Mouse (Mus musculus): ENCODE measurements around the gene Hcfc2. TPM values are rescaled to one million over a fixed set of nuclear protein-coding genes. Genes with fewer than 3 reads are reported as not detected.

Hcfc2 gene
- polyA plus RNA-seq, 1 experiment, result 17.1 TPM

DNA sequence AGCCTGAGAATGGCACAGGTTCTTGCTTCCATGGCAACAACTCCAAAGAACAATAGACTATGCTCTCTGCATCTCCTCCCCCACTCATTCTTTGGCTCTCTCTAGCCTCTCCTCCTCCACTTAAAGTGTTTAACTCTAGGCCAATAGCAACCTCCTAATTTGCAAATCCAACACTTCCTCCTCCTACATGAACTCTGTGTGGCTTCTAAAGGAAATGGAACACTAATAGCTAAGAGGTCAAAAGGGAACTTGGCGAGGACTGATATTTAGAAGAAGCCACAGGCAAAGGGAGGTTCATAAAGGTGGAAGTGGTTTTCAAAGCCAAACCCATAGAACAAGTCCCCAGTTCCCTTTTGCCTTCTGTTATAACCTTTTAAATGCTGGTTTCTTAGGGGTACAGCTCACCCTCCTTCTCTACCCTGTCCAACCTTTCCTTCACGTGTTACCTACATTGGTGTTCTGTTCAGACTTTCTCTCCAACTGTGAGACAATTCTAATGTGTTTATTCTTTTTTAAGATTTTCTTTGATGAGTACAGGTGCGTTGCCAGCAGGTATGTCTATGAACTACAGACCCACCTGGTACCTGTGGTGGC, 1.4 kb downstream of the Hcfc2 start:
- Histone ChIP-seq H3K36me3 (ENCODE audit: control insufficient read depth, insufficient read depth, low read length) (peaks cover 4% of the 10 kb centered on the region; the same call in 1 of the 2 replicates), H3K27me3 (ENCODE audit: control insufficient read depth, insufficient read depth, low read length) (no peaks in the 10 kb centered on the region), H3K4me1 (replicated peaks; ENCODE audit: control insufficient read depth, insufficient read depth, low read length) (peaks cover 15% of the 10 kb centered on the region), H3K4me3 (ENCODE audit: control insufficient read depth, insufficient read depth, low read length) (no peak overlapping the region), H3K27ac (ENCODE audit: control insufficient read depth, insufficient read depth, low read length) (no peak overlapping the region)
- no peak for DNase-seq
- 23% methylated on average over 3 of the region's 3 CpGs for WGBS
- TF ChIP-seq POLR2A (IDR thresholded peaks at IDR 0.05; ENCODE audit: control insufficient read depth, extremely low read depth, insufficient read depth, low read length, poor library complexity) (no peak), CTCF (IDR thresholded peaks at IDR 0.05; ENCODE audit: borderline replicate concordance, control insufficient read depth, extremely low read depth, insufficient read depth, low read length, poor library complexity) (no peak)

DNA sequence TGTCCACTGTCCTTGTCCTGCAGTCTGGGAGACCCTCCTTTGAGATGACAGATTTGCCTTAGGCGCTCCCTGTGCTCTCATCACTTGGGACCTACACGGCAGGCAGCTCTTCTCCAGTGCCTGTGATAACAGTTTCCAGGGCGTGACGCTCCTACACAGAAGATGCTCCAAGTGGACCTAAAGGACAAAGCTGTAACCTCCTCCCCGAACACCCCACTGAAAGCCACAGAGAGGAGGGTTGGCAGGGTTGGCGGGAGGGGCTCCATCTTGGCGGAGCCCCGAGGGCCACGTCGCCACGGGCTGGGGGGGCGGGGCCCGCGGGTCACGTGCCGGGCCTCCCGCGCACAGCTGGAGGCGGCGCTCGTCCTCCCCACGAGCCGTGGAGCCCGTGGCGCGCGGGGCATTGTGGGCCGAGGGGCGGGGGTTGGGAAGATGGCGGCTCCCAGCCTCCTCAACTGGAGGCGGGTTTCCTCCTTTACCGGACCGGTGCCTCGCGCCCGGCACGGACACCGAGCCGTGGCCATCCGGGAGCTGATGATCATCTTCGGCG, 2.8 kb downstream of the Hcfc2 start:
- Histone ChIP-seq H3K27me3 (ENCODE audit: control insufficient read depth, insufficient read depth, low read length) (no peaks in the 10 kb centered on the region), H3K27ac (ENCODE audit: control insufficient read depth, insufficient read depth, low read length) (peak overlapping the region; percentile 2; the same call in 1 of the 2 replicates), H3K4me1 (replicated peaks; ENCODE audit: control insufficient read depth, insufficient read depth, low read length) (peaks cover 15% of the 10 kb centered on the region), H3K4me3 (ENCODE audit: control insufficient read depth, insufficient read depth, low read length) (peak overlapping the region; percentile 88), H3K36me3 (ENCODE audit: control insufficient read depth, insufficient read depth, low read length) (peaks cover 4% of the 10 kb centered on the region; the same call in 1 of the 2 replicates)
- peak; percentile 96 for DNase-seq
- TF ChIP-seq CTCF (IDR thresholded peaks at IDR 0.05; ENCODE audit: borderline replicate concordance, control insufficient read depth, extremely low read depth, insufficient read depth, low read length, poor library complexity) (0 out of 2 replicates have a peak, but pooled peaks have one; percentile 52), POLR2A (IDR thresholded peaks at IDR 0.05; ENCODE audit: control insufficient read depth, extremely low read depth, insufficient read depth, low read length, poor library complexity) (peak; percentile 55; the same call in 1 of the 2 replicates)
- WGBS, result 1% methylated on average over 42 of the region's 42 CpGs

DNA sequence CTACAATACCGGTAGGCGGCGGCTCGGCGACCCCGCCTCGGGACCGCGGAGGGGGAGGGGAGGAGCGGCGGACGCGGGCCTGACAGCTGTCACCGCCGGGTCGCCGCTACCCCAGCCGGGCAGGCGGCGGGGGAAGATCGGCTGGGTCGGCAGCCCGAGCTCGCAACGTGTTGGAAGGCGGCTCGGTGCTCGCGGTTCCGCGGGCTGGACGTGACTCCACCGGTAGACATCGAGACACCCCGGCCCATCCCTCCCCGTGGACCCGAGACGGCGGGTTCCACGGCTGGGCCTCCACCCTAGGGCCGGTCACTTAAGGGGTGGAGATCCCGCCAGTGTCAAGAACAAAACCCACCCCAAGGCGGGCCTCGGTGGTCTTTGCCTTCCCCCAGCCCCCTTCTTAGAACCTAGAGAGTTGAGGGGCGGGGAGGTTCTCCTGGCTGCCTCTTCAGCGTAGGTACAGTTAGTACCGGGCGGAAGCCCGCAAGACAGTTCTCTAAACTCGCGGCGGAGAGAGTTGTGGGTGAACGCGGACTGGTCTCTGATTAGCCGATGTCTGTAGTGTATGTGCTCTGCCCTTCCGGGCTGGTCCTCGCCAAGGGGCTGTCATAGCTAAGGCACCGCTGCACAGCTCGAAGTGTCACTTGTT, 3.5 kb downstream of the Hcfc2 start:
- WGBS, result under 1% methylated on average over 59 of the region's 59 CpGs
- TF ChIP-seq POLR2A (IDR thresholded peaks at IDR 0.05; ENCODE audit: control insufficient read depth, extremely low read depth, insufficient read depth, low read length, poor library complexity), result no peak
- no peak for TF ChIP-seq CTCF (IDR thresholded peaks at IDR 0.05; ENCODE audit: borderline replicate concordance, control insufficient read depth, extremely low read depth, insufficient read depth, low read length, poor library complexity)
- Histone ChIP-seq H3K27me3 (ENCODE audit: control insufficient read depth, insufficient read depth, low read length) (no peaks in the 10 kb centered on the region), H3K4me3 (ENCODE audit: control insufficient read depth, insufficient read depth, low read length) (peak overlapping the region; percentile 88), H3K4me1 (replicated peaks; ENCODE audit: control insufficient read depth, insufficient read depth, low read length) (peaks cover 15% of the 10 kb centered on the region), H3K36me3 (ENCODE audit: control insufficient read depth, insufficient read depth, low read length) (peaks cover 7% of the 10 kb centered on the region; the same call in 1 of the 2 replicates), H3K27ac (ENCODE audit: control insufficient read depth, insufficient read depth, low read length) (no peak overlapping the region)
- DNase-seq, result no peak

DNA sequence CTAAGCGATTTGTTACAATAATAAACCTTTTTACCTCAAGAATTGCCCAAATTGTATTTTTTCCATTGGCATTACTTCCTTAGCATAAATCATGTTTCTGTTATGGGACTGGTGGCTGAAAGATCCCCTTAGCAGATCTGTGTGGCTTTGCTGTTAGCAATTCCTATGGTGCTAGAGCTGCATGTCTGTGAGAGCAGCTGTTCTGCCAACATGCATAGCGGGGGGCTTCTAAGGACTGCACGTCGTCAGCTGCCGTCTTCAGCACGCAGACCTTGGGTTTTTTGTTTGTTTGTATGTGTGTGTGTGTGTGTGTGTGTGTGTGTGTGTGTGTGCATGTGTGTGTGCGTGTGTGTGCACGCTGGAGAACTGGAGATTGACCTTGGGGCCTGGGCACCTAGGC, 45.4 kb downstream of the Hcfc2 start:
- Histone ChIP-seq H3K4me1 (replicated peaks; ENCODE audit: control insufficient read depth, insufficient read depth, low read length) (no peaks in the 10 kb centered on the region; the same call in 1 of the 2 replicates), H3K27ac (ENCODE audit: control insufficient read depth, insufficient read depth, low read length) (no peak overlapping the region), H3K36me3 (ENCODE audit: control insufficient read depth, insufficient read depth, low read length) (peaks cover 47% of the 10 kb centered on the region), H3K4me3 (ENCODE audit: control insufficient read depth, insufficient read depth, low read length) (no peak overlapping the region), H3K27me3 (ENCODE audit: control insufficient read depth, insufficient read depth, low read length) (no peaks in the 10 kb centered on the region)
- DNase-seq, result no peak
- TF ChIP-seq CTCF (IDR thresholded peaks at IDR 0.05; ENCODE audit: borderline replicate concordance, control insufficient read depth, extremely low read depth, insufficient read depth, low read length, poor library complexity) (no peak), POLR2A (IDR thresholded peaks at IDR 0.05; ENCODE audit: control insufficient read depth, extremely low read depth, insufficient read depth, low read length, poor library complexity) (no peak)
- WGBS, result 99% methylated on average over 8 of the region's 8 CpGs

GRCm38 (mm10) chr10:82741876-82742275, 45.9 kb downstream of the Hcfc2 start:
- Histone ChIP-seq H3K36me3 (ENCODE audit: control insufficient read depth, insufficient read depth, low read length) (peaks cover 52% of the 10 kb centered on the region), H3K4me1 (replicated peaks; ENCODE audit: control insufficient read depth, insufficient read depth, low read length) (no peaks in the 10 kb centered on the region; the same call in 1 of the 2 replicates), H3K27ac (ENCODE audit: control insufficient read depth, insufficient read depth, low read length) (no peak overlapping the region), H3K27me3 (ENCODE audit: control insufficient read depth, insufficient read depth, low read length) (no peaks in the 10 kb centered on the region), H3K4me3 (ENCODE audit: control insufficient read depth, insufficient read depth, low read length) (no peak overlapping the region)
- 98% methylated on average over 4 of the region's 4 CpGs for WGBS
- DNase-seq, result no peak
- TF ChIP-seq CTCF (IDR thresholded peaks at IDR 0.05; ENCODE audit: borderline replicate concordance, control insufficient read depth, extremely low read depth, insufficient read depth, low read length, poor library complexity) (no peak), POLR2A (IDR thresholded peaks at IDR 0.05; ENCODE audit: control insufficient read depth, extremely low read depth, insufficient read depth, low read length, poor library complexity) (no peak)

GRCm38 (mm10) chr10:82742578-82742977, 46.6 kb downstream of the Hcfc2 start:
- no peak overlapping the region for H3K4me3 ChIP-seq (ENCODE audit: control insufficient read depth, insufficient read depth, low read length)
- no peaks in the 10 kb centered on the region for H3K27me3 ChIP-seq (ENCODE audit: control insufficient read depth, insufficient read depth, low read length)
- no peak for DNase-seq
- WGBS, result 100% methylated on average over 1 of the region's 1 CpGs
- no peak overlapping the region for H3K27ac ChIP-seq (ENCODE audit: control insufficient read depth, insufficient read depth, low read length)
- H3K4me1 ChIP-seq (replicated peaks; ENCODE audit: control insufficient read depth, insufficient read depth, low read length), result no peaks in the 10 kb centered on the region; the same call in 1 of the 2 replicates
- H3K36me3 ChIP-seq (ENCODE audit: control insufficient read depth, insufficient read depth, low read length), result peaks cover 55% of the 10 kb centered on the region
- TF ChIP-seq CTCF (IDR thresholded peaks at IDR 0.05; ENCODE audit: borderline replicate concordance, control insufficient read depth, extremely low read depth, insufficient read depth, low read length, poor library complexity) (no peak), POLR2A (IDR thresholded peaks at IDR 0.05; ENCODE audit: control insufficient read depth, extremely low read depth, insufficient read depth, low read length, poor library complexity) (no peak)
